Mouse (Mus musculus) adrenal gland, adult (tissue): ENCODE measurements around the gene Naa50.

Source experiments
- DNase-seq, 2 experiments: peaks; one replicate each; pipeline ENCODE4 v3.0.0; 2022 to 2023; ENCODE audit warnings: low spot score in 1 of 2; ENCODE audit not compliant: inconsistent age in 2 of 2

Naa50 gene

GRCm38 (mm10) chr16:44139536-44140185, at the start of gene Naa50, which contains the start of gene Atp6v1a:
Gene Naa50, plus strand, starts transcription at chr16:44139830.
Gene Atp6v1a, minus strand, starts transcription at chr16:44139705.
- DNase-seq = peak; percentile 94 to 98

DNA sequence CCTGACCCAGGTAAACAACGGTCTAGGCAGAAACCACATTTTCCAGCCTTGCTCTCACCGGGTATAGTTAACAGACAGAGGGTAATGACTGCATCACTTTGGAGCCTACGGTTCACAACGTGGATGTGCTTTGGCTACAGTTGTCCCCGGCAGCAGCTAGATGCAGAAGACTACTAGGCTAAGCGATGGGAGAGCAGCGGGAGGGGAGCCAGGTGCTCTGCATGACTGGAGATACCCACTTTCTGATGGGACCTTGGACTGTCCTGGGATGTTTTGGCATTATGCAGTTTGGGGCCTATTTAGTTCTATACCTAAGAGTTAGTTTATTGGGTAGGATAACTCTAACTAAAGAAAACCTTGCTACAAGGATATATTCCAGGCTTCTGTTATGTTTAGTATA, 40.3 kb upstream of the Naa50 start:
- DNase-seq = no peak

DNA sequence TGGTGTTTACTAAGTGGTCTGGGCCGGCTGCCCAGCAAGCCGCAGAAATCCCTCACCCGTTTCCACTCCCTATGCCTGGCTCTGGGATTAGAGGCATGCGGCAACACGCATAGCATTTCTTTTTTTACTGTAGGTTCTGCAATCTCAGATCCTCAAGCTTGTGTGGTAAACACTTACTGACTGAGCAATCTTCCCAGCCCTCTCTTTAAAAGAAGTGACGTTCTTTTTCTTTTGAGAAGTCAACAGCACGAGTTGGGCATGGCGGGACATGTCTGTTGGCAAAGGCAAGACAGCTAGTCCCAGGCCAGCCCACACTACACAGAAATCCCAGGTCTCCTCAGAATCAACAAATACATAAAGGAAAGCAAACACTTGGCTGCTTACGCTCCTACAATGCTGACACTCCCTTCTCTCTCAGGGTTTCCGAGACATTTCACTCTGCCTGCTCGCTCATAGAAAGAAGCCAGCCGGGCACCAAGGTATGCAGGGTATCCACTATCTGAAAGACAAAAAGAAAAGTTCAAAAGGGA, 38.4 kb upstream of the Naa50 start:
- DNase-seq = no peak

DNA sequence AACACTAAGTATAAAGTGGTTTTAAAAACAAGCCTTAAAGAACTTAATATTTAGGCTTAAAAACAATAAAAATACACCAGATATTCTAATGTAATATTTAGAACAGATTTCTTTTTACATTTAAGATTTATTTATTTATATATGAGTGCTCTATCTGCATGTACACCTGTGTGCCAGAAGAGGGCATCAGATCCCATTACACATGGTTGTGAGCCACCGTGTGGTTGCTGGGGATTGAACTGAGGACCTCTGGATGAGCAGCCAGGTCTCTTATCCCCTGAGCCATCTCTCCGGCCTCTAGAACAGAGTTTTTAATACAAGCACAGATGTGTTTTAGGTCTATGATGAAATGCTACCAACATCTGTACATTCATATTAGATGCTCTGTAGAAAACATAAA, 36.7 kb upstream of the Naa50 start:
- peak in 1 of 2 experiments; percentile 12 for DNase-seq

GRCm38 (mm10) chr16:44103806-44104766, 35.5 kb upstream of the Naa50 start:
- DNase-seq = no peak

- DNase-seq = no peak
Observed at GRCm38 (mm10) chr16:44105211-44105610, 34.4 kb upstream of the Naa50 start.

DNA sequence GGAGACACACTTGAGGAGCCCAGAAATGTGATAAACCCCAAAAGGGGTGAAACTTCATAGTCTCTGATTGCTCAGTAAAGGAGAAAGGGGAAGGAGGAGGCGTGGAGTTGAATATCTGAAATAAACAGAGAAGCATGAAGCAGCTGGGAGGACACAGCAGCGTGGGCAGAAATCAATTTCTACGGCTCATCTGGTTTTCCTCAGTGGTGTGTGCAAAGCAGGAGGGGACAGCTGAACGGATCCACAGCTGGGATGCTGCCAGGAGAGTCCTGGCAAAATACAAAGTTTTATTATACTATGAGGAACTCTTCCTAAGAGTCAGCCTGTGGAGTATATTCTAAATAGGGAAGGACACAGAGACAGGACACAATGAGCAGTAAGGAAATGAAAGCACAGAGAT, 30.6 kb upstream of the Naa50 start:
- no peak for DNase-seq

GRCm38 (mm10) chr16:44119753-44120501, 19.7 kb upstream of the Naa50 start:
- DNase-seq = no peak

- DNase-seq = no peak
Observed at GRCm38 (mm10) chr16:44122122-44122521, 17.5 kb upstream of the Naa50 start.

DNA sequence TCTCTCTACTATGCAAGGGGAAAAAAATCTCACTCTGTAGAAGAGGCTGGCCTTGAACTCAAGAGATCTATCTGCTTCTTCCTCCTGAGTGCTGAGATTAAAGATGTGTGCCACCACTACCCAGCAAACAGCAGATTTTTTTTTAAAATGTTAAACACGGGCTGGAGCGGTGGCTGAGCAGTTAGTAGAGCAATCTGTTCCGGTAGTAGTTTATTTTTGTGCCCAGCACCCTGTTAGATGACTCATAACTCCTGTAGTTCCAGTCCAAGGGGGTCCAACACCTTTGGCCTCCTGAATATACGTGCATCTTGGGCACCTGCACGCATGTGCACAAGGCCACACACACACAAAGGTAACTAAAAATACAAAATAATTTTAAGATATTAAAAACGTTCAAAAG, 17.1 kb upstream of the Naa50 start:
- peak in 1 of 2 experiments; percentile 44 for DNase-seq

DNA sequence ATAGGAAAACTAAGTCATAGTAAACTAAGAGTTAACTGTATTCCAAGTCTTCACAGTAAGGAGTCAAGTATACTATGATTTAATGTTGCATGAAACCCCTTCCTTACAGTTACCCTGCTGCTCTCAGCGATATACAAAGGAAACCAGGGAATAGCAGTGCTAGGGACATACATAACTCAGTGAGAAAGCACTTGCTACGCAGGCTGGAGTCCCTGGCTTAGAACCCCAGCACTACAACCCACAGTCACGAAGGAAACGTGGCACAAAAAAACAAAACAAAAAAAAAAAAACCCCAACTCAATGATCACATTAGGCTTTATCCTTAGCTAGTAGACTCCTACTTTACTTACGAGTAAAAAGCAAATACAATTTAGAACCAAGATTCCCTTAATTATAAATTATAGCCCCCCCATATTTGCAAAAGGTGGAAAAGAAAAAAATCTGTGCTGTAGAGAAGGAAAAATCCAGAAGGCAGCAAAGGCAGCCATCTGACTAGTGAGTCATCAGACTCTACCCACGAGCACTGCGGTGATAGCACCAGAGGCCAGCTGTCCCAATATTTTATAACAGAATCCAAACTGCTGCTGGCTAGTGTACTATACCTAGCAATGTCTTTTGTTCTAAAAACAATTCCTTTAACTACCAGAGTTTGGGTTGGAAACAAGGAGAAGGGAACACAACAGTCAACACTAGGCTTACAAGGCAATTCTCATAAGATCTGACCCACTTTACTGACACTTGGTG, 16.5 kb upstream of the Naa50 start:
- DNase-seq = peak; percentile 41 to 77

DNA sequence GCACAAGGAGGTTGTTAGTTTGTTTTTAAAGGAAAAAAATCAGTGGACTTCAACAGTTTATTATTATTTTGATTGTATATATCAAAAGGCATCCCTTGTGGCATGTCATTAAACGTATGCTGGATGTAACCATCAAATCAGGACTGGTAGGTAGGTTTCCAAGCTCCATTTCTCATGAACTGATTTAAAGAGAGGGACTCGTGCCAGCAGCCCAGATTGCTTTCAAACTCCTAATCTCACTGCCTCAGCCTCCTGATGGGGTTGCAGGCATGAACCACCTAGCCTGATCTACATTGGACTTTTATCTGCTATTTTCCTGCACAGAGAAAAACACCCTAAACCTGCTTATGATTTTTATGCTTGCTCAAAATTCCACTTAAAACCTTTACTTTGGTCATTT, 15.8 kb upstream of the Naa50 start:
- no peak for DNase-seq

- DNase-seq = no peak
Observed at GRCm38 (mm10) chr16:44124713-44125112, 14.9 kb upstream of the Naa50 start.

DNA sequence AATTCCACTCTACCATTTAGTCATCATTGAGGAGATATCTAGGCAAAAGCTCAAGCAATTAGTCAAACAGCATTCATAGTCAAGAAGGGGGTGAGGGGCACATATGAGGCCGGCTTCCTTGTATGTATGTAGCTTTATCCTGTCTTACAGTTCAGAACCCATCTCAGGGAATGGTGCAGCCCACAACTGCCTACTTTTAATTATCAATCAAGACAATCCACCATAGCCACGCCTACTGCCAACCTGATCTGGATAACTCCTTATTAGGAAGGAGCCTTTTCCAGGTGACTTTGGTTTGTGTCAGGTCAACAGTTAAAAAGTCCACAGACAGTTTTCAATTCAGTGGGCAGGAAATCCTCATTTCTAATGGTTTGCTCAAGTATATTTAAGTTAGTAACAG, 14.2 kb upstream of the Naa50 start:
- DNase-seq = no peak

- DNase-seq = no peak
Observed at GRCm38 (mm10) chr16:44126437-44126836, 13.2 kb upstream of the Naa50 start.

GRCm38 (mm10) chr16:44132300-44132699, 7.3 kb upstream of the Naa50 start:
- DNase-seq = peak in 1 of 2 experiments; percentile 13

- peak in 1 of 2 experiments; percentile 15 for DNase-seq
Observed at GRCm38 (mm10) chr16:44133187-44133586, 6.4 kb upstream of the Naa50 start.

GRCm38 (mm10) chr16:44136511-44137021, 3.1 kb upstream of the Naa50 start:
- peak in 1 of 2 experiments; percentile 71 for DNase-seq

- no peak for DNase-seq
Observed at GRCm38 (mm10) chr16:44138377-44138978, 1.2 kb upstream of the Naa50 start.
